Mouse (Mus musculus) testis, postnatal 14 days (tissue): ENCODE results near the gene Rcvrn.

Experiments
- DNase-seq: peaks from one replicate; pipeline ENCODE4 v3.0.0; 2021; ENCODE audit warnings: low spot score

The Rcvrn gene

DNA sequence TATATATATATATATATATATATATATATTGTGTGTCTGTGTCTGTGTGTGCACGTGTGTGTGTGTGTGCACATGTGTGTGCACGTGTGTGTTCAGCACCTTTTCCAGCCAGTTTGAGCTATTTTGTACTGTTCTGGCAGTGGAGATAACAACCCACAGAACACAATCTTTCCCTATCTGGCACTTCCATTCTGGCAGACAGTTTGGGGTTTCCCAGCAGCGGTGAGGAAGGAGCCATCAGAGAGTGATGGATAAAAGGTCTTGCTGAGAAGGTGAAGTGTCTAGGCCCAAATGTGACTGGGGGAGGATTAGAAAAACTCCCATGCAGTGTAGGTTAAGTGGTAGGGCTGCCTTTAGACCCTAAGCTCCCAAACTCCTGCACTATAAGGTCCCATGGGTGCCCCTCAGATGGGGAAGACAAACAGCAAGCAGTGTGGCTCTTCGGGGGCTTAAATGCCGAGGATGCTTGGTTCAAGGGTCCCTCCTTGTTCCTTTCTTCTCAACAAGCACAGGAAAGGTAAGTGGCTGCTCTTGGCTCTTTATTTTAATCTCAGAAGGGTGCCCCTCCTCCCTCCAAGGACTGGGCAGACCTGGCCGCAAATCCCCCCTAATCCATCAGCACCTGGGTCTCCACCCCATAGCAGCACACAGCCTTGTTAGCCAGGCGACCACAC is at the start of gene Rcvrn:
TSS of gene Rcvrn (plus strand) at position 624 of the 674 bp plus-strand sequence.
- DNase-seq, result no peak

DNA sequence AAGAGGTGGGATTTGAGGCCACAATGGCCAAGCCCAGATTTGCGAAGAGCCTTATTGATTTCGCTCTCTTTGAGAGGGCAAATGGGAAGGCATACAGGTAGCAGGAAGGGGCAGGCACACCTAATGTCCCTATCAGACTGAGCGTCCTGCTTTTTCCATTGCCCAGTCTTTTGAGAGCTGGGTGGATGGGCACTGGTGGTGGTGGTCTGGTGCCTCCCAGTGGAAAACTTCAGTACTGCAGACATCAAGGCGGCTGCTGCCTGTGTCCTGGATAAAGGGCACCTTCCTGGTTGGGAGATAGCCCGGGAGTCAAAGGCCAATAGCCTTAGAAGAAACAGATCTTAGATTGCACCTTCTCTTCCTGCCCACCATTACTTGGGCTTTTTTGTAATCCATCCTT is 47.4 kb upstream of the Rcvrn start:
- peak; percentile 58 for DNase-seq

- peak; percentile 72 for DNase-seq
These were observed 46.3 kb upstream of the Rcvrn start for GRCm38 (mm10) chr11:67648651-67649407.

DNA sequence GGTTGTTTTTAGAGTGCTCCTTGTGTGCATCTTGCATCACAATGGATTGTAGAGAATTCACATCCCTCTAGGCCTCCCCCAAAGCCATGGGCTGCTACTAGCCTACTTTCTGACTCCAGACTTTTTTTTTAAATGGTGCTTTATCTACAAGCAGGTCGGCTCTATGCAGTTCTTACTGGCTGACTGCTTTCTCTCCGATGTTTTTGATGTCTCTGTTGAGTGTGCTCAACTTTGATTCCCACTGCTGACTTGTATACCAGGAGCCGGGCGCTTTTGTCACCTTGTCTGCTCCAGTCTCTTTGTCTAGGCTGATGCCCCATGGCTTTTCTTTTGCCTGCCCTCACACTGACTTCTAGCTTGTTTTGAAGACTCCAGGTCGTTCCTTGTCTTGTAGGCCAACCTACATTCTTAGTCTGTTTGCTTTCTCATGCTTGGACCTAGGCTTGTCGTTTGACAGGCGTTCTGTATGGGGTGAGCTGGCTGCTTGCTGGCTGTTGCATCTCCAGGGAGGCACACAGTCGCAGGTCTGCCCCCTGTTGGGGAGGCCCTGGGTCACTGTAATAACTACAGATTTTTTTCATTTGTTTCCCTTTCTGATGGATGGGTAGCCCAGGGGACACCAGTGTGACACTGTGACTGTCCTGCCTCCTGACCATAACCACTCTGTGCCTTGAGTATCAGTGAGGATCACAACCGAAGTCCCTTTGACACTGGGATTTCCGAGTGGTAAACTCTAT is 45.0 kb upstream of the Rcvrn start:
- DNase-seq, result no peak

DNA sequence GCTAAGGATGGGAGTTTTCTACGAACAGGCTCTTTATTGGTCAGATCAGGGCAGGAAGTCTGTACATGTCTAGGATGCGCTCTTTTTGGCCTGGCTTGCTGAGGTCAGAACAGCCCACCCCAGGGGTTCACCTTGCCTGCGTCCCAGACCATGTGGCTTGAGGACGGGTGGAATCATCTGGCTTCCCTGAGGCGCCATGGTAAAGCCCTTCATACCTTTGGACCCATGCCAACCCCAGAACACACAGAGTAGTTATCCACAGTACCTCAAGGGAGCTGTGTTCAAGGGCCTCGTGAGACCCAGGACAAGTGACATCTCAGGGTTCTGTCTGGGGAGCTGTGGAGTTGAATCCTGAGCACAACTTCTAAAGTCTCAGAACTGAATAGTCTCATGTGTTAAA is 43.4 kb upstream of the Rcvrn start:
- no peak for DNase-seq

GRCm38 (mm10) chr11:67652194-67652892 is 42.8 kb upstream of the Rcvrn start:
- no peak for DNase-seq

- DNase-seq, result no peak
These were observed 42.3 kb upstream of the Rcvrn start for GRCm38 (mm10) chr11:67652893-67653255.

- DNase-seq, result peak; percentile 54
These were observed 41.5 kb upstream of the Rcvrn start for GRCm38 (mm10) chr11:67653521-67654090.

- DNase-seq, result no peak
These were observed 40.6 kb upstream of the Rcvrn start for GRCm38 (mm10) chr11:67654514-67654913.

DNA sequence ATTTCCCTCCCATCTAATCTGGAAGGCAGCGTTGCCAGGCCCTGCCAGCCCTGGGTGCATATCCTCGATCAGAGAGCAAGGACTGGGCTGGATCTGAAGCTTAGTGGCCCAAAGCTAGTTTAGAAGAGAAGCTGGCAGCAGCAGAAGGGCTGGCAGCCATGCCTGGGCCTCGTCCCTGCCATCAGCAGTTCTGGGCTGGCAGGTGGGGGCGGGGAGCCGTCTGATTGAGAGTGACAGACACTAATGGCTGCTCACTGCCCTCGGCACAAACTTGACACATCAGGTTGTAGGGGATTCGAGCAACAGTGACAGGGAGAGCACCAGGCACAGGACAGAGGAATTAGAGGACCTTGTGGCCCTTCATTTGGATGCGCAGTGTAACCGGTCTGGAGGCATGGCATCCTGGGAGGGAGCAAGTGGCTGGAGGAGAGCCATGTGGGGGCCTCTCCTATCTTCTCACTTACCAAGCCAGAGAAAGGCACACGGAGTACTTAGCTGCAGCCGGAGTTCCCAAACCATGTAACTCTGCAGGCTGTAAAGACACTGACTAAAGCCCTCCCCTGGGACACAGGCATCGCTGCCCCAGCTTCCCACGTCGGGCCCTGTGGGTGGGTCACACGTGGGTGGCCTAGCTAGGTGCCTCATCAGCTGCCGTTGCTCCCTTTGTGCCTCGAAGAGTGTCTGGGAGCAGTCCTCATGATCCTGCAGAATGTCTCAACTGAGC is 39.7 kb upstream of the Rcvrn start:
- DNase-seq, result peak; percentile 64

DNA sequence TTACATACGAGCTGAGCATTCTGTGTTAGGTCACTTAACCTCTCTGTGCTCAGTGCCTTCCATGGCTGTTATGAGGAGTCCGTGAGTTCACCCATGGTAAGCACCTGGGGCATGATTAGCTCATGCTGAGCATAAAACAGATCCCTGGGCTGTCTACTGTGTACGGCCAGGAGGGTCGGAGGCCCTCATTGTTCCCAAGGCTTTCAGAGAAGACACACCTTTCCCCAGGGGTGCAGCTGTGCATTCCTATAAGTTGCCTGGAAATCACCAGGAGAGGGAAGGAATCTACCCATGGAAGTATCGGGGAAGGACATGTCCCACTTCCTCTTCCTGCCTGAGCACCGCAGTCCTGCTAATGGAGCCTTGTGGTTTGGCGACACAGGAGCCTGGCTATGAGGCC is 38.8 kb upstream of the Rcvrn start:
- no peak for DNase-seq

- DNase-seq, result no peak
These were observed 38.3 kb upstream of the Rcvrn start for GRCm38 (mm10) chr11:67656811-67657210.

DNA sequence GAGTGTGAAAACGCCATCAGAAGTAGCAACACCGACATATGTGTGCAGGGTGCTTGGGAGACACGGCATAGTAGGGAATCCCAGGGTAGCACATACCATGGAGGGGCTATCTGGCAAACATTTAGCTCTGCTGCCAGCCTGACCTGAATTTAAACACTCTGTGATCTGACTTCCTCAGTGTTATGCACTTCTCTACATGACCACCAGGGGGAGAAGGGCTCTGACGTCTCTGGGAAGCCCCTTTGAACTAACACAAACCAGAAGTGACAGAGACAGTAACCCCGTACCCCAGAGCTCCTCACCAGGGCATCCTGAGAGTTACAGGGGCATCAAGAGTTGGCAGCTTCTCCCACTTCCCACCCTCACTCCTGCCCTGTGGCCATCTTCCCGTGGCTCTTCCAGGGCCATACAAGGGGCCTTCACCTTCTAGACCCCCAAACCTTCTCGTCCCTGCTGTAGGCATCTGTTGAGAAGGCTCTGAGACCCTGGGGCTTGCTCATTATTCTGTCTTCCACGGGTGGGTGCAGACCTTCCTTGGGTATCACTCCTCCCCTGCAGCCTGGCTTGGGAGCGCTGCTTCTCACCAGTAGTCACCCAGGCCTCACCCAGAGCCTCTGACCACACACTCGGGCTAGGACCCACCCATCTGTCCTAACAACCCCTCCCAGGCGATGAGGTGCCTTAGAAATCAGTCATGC is 37.3 kb upstream of the Rcvrn start:
- DNase-seq, result no peak

GRCm38 (mm10) chr11:67661465-67661864 is 33.7 kb upstream of the Rcvrn start:
- no peak for DNase-seq

GRCm38 (mm10) chr11:67663437-67663836 is 31.7 kb upstream of the Rcvrn start:
- no peak for DNase-seq

GRCm38 (mm10) chr11:67664261-67664660 is 30.9 kb upstream of the Rcvrn start:
- no peak for DNase-seq

DNA sequence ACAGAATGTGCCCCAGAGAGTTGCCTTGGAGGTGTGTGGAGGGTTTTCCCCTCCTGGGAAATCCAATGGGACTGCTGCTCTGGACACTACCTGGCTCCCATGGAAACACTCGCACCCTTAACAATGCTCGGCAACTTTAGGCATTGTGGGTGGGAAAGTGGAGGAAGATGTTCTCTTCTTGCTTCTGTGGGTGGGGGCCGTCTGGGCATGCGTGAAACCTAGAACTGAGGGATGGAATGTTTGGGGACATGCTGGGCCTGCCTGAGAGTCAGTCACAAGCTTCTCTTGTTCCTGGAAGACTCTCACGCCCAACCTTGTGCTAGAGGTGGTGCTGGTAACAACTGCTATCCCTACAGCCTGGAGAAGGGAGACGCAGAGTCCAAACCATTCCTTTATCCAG is 30.2 kb upstream of the Rcvrn start:
- no peak for DNase-seq

DNA sequence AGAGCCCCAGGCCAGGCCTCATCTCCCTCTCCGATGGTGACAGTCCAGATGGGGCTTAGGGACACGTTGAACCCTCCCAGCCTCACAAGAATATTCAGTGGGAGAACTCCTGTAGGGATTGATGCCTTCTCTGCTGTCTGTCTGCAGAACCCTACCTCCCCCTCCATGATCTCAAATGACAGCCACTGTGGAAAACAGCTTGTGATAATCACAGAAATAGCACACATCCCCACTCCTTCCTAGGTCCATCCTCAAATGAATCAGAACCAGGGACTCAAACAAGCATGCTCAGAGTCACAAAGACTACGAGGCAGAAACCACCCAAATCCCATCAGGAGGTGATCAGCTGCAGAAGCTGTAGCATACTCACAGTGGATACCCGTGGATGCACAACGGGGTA is 29.0 kb upstream of the Rcvrn start:
- no peak for DNase-seq

DNA sequence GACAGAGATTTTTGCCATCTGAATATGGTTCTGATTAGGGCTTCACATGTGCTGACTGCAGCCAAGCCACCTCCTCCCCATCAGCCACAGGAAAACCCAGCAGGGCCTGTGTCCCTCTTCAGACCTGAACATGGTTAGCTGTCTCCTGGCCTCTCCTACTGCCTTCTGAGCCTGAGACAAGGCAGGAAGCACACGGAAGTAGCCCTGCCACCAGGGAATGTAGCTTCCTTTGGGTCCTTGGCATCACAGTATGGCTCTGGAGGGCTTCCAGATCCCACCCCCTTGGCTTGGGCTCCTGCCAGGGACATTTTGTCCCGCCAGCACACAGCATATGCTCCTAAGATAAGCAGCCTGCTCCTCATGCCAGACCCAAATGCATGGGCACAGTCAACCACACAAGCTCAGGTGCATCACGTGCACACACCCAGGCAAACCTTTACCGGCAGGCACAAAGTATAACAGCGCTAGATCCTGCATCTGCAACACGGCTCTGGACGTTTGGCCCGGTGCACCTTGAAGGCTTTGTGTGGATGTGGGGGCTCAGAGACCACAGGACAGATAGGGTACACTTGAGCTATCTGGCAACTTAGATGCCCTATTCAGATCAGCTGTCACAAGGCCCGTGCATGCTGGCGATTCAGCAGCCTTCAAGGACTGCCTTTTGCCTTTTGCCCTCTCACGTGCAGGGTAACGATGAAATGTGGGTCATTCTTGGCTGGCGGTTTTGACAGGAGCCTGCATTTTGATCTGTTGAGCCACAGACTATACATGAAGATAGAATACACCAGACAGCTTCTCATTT is 27.4 kb upstream of the Rcvrn start:
- peak; percentile 80 for DNase-seq

GRCm38 (mm10) chr11:67668460-67669007 is 26.6 kb upstream of the Rcvrn start:
- no peak for DNase-seq
